Mouse (Mus musculus): ENCODE data around the gene Ptpn1.

The Ptpn1 gene

DNA sequence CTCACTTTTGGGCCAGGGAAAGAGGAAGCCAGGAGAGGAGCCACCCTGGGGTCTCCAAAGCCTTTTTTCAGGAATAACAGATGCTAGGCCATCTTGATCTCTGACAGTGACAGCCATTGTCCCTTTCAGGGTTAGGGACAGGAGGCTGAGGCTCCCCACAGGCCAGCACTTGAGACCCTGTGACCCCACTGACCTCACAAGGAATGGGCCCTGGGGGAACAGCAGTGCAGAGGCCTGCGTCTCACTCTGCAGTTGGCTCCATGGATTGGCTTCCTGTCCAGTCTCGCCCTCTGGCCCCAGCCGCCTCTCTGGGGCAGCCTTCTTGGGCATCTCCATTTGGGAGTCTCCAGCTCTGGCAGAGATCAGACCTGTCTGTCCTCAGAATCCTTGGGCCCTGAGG lies 76.3 kb downstream of the Ptpn1 start:
- DNase-seq (ENCODE audit: low read depth, low spot score), result no peak

DNA sequence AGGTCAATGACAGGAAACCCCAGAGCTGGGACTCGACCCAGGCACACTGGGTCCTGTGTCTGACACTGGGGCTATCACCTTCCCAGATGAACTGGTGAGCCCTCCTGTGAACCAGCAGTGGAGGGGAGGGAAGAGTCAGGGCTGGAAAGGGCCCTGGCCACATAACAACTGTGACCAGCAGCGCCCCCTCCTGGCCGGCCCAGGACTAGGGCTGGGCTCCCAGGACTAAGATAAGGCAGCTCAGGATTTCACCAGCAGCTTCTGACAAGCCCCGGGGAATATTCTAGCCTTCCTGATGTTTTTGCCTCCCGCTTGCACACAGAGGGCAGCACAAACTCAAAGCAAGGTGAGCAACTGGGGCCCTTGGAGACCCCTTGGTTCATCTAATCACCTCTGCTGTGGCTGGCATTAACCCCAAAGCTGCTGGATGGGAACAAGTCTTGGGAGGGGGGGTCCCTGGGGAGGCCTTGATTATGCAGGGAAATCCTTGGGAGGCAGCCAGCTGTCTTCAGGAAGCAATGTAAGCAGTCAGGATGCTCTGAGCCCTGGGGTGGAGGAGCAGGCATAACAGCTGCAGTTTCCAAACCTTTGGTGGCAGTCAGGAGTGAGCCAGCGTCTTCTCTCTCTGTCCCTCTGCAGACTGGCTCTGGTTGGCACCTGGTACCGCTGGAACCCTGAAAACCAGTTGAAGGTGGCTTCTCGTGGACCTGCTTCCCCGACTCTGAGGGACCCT lies 78.2 kb downstream of the Ptpn1 start, which contains the start of gene Ripor3:
Ripor3 (minus strand) TSS at position 683 of the 733 bp plus-strand sequence.
- DNase-seq (ENCODE audit: low read depth, low spot score), result peak; percentile 87

DNA sequence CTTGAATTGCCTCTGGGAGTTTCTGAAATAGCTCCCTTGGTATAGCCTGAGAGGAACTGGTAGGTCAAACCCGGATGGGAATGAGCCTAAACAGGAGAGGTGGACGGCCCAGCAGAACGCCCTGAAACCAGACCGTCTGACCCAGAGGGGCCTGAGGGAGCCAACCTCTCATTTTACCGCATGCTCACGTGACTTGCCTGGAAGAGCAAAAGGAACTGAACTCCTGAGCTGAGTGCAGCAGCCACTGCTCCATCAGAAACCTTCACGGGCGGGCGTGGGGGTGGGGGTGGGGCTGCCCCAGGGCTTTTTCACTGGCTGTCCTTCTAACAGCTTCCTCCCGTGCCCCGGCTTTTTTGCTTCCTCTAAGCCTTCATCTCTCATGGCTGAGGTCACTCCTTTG lies 79.0 kb downstream of the Ptpn1 start:
- DNase-seq (ENCODE audit: low read depth, low spot score), result no peak

DNA sequence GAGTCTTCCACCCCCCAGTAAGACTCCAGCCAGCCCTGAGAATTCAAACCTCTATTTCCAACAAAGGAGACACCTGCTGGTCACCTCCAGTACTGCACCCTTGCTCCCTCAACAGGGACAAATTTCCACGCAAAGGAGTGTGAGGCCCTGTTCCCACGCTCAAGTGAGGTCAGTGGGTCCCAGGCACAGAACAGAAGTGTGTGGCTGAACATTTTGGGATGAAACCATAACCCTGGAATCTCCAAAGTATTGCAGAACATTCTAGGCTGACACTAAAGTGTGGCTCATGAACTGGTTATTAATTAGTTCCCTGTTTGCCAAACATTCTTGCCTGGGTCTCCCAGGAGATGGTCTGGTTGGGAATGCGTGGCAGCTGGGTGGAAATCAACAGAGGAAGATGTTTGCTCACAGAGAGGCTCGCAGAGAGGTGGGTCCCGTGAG lies 85.1 kb downstream of the Ptpn1 start:
- peak; percentile 81 for DNase-seq (ENCODE audit: low read depth, low spot score)

DNA sequence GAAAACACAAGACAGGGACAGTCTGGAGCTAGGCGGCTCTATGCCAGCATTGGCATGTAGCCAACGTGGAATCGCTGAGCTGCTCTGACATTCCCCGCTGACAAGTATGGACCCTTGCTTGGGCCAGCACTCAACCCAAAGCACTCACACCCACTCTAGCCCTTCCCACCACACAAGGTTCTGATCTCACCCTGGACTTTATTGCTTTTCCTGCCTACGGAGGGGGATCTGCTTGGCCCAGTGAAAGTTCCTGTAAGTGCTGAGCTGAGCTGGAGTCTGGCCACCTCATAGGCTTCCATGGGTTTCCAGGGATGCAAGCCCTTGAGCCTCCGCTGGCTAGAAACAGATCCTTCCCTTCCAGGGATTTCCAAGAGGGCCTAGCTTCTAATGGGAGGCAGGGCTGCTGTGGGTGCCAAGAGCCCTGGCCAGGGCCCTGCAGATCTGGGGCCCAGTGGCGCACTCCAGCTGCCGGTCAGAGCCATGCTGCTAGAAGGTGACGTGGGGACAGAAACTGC lies 87.4 kb downstream of the Ptpn1 start:
- no peak for DNase-seq (ENCODE audit: low read depth, low spot score)

DNA sequence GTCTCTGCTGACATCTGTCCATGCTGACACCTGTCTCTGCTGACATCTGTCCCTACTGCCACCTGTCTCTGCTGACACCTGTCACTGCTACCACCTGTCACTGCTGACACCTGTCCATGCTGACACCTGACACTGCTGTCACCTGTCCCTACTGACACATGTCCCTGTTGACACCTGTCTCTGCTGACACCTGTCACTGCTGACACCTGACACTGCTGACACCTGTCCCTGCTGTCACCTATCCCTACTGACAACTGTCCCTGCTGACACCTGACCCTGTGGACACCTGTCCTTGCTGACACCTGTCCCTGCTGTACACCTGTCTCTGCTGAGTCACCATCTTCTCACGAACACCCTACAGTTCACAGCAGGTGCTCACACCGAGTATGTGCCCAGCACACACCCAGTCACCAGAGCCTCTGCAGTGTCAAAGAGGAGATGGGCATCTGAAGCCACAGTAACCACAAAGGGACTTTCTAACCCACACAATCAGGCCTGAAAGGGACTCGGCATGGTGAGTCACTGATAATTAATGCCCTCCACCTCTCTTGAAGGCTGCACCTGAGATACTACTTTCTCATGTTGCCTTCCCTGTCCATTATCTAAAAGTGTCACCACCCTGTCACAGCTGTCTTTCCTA lies 92.0 kb downstream of the Ptpn1 start:
- no peak for DNase-seq (ENCODE audit: low read depth, low spot score)

DNA sequence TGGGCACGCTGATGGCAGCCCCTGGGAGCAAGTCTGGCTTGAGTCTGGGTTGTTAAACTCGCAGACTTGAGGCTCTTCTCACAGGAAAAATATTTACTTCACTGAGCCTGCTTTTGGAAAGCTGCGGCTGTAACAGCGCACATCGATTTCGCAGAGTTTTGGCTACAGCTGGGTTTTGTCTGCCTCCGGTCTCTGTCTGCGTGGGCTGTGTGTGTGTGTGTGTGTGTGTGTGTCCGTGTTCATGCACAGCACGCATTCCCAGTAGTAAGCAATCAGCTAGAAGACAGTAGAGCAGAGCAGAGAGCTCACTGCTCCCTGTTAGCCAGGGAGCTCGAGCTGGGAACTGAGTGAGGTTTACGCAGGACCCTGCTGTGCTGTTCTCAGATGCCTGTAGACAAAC lies 93.3 kb downstream of the Ptpn1 start:
- DNase-seq (ENCODE audit: low read depth, low spot score), result no peak

DNA sequence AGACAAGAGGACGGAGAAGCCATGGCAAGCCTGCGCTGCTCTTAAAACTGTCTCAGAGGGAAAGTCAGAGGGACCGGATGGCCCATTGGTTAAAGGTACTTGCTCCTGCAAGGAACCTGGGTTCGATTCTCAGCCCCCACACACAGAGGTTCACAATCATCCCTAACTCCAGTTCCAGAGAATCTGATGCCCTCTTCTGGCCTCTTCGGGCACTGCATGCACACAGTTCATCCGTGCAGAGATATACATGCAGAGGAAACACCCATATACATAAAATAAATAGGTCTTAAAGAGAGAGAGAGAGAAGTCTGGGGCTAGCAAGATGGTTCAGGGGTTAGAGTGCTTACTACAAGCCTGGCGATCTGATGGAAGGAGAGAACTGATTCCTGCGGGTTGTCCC lies 94.0 kb downstream of the Ptpn1 start:
- no peak for DNase-seq (ENCODE audit: low read depth, low spot score)

DNA sequence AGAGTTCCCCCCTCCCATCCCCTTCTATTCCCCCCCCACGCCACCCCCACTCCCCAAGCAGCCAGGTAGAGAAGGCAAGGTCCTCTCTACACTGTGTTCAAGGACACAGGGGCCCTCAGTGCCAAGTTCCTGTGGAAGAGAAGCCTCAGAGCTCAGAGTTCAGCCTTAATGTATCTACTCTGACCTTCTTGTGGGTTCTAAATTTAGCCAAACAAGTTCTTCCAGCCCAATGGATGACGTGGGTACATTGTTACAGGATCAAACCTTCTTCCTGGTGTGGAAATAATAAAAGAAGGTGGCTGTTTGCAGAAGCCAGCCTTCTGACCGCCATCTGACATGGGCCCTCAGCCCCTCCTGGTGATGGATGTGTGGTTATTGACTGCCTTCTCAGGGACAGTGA lies 94.6 kb downstream of the Ptpn1 start:
- DNase-seq (ENCODE audit: low read depth, low spot score), result no peak

DNA sequence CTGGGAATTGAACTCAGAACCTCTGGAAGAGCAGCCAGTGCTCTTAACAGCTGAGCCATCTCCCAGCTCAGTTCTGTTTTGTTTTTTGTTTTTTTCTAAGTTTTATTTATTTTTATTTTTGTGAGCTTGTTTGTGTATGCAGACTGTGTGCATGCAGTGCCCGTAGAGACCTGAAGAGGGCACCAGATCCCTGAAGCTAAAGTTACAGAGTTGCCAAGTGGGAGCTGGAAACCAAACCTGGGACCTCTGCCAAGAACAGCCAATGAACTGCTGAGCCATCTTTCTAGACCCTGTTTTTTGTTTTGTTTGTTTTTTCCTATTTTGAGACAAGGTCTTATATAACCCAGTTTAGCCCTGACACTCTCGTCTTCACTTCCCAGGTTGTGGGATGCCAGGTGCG lies 96.5 kb downstream of the Ptpn1 start:
- DNase-seq (ENCODE audit: low read depth, low spot score), result no peak

Measured in CD4-positive, CD25-positive, alpha-beta regulatory T cell, adult 2 months (primary cell).